Comparison of ENCODE assay signal across 9 mouse cellular contexts in genomic region chr1:90289732-90290215, GRCm38 (mm10).
DNase-seq lines count a peak whose midpoint lies in the region; ATAC-seq and TF ChIP-seq lines count a peak whose summit lies in the region.
"Had no signal": no experiment of that assay in that cellular context is flagged by ENCODE, and none has a peak within 500 bp of the region (broad histone marks: within the 10 kb centered on the region; RNA-seq: fewer than 3 reads in every experiment).

No protein-coding gene starts in this region.

- H3K36me3 ChIP-seq in erythroblast, embryonic 14.5 days (ENCODE audit: control insufficient read depth), result no peaks in the 10 kb centered on the region; the same call in 1 of the 2 replicates
- H3K36me3 ChIP-seq in hindbrain, embryonic 13.5 days, result no peaks in the 10 kb centered on the region
- no peaks in the 10 kb centered on the region for H3K36me3 ChIP-seq in midbrain, embryonic 13.5 days

- H3K4me1 ChIP-seq in erythroblast, embryonic 14.5 days (ENCODE audit: control insufficient read depth), result peaks cover 76% of the 10 kb centered on the region
- H3K4me1 ChIP-seq in hindbrain, embryonic 13.5 days (replicated peaks), result peaks cover 42% of the 10 kb centered on the region
- peaks cover 41% of the 10 kb centered on the region for H3K4me1 ChIP-seq in midbrain, embryonic 13.5 days (replicated peaks)

- 13% methylated on average over 6 of the region's 6 CpGs for WGBS in hindbrain, embryonic 13.5 days
- WGBS in midbrain, embryonic 13.5 days, result 10% methylated on average over 6 of the region's 6 CpGs

- intact Hi-C loops in gastrocnemius, adult 2 months (cut with DNase I), result no loop called here
- intact Hi-C loops in gastrocnemius, postnatal 14 days (cut with DNase I; ENCODE audit: low total_unique reads), result no loop called here

- TF ChIP-seq CTCF in gastrocnemius, adult 2 months (IDR thresholded peaks at IDR 0.05), result no peak

- peaks cover 17% of the 10 kb centered on the region for H3K27me3 ChIP-seq in erythroblast, embryonic 14.5 days (ENCODE audit: control insufficient read depth)
- 0 out of 2 replicates have a peak, but pooled peaks cover 3% of the 10 kb centered on the region for H3K27me3 ChIP-seq in hindbrain, embryonic 13.5 days
- peaks cover 3% of the 10 kb centered on the region; the same call in 1 of the 2 replicates for H3K27me3 ChIP-seq in midbrain, embryonic 13.5 days

- peak overlapping the region; percentile 74 for H3K27ac ChIP-seq in gastrocnemius, adult 2 months
- peak overlapping the region; percentile 66 for H3K27ac ChIP-seq in hindbrain, embryonic 13.5 days
- H3K27ac ChIP-seq in midbrain, embryonic 13.5 days, result peak overlapping the region; percentile 49

- no peak overlapping the region for H3K4me2 ChIP-seq in hindbrain, embryonic 13.5 days
- H3K4me2 ChIP-seq in midbrain, embryonic 13.5 days (replicated peaks), result no peak overlapping the region

- no peak overlapping the region for H3K9ac ChIP-seq in hindbrain, embryonic 13.5 days
- H3K9ac ChIP-seq in midbrain, embryonic 13.5 days (replicated peaks), result 0 out of 2 replicates have a peak overlapping the region, but pooled peaks have one; percentile 11

- peak; percentile 44; the same call in 1 of the 2 replicates for ATAC-seq in hindbrain, embryonic 13.5 days (ENCODE audit: low FRiP score)
- ATAC-seq in midbrain, embryonic 13.5 days, result peak; percentile 57
- ATAC-seq in megakaryocyte-erythroid progenitor cell, adult 5-6 weeks (replicated peaks; ENCODE audit: low FRiP score, low TSS enrichment, poor library complexity, severe bottlenecking), result no peak
- ATAC-seq: activated CD4-positive, CD25-positive, alpha-beta regulatory T cell, adult 4 months had no signal

- H3K4me3 ChIP-seq in gastrocnemius, adult 2 months, result no peak overlapping the region
- H3K4me3 ChIP-seq in erythroblast, embryonic 14.5 days (replicated peaks), result peak overlapping the region; percentile 59
- no peak overlapping the region for H3K4me3 ChIP-seq in hindbrain, embryonic 13.5 days
- no peak overlapping the region for H3K4me3 ChIP-seq in midbrain, embryonic 13.5 days (replicated peaks)

- no peak for DNase-seq in gastrocnemius, adult 2 months
- no peak for DNase-seq in gastrocnemius, postnatal 14 days
- DNase-seq in urinary bladder, adult 18-20 months (ENCODE audit: low spot score in 2 of 2), result no peak
- no peak for DNase-seq in layer of hippocampus, adult 9-10 months (ENCODE audit: low spot score)

- no peaks in the 10 kb centered on the region for H3K9me3 ChIP-seq in erythroblast, embryonic 14.5 days (ENCODE audit: control insufficient read depth, low read length)
- H3K9me3 ChIP-seq in hindbrain, embryonic 13.5 days, result no peaks in the 10 kb centered on the region
- no peaks in the 10 kb centered on the region for H3K9me3 ChIP-seq in midbrain, embryonic 13.5 days
